Mouse (Mus musculus) spleen, adult 2 months (tissue): Measurements from ENCODE around the gene Acss1.

Experiments
- CTCF ChIP-seq: fragments of 200-500 bp; IDR thresholded peaks from 2 replicates; pipeline ENCODE4 v1.5.1; 2011; ENCODE audit warnings: mild to moderate bottlenecking, inconsistent platforms; ENCODE audit not compliant: insufficient read depth, insufficient read length, insufficient replicate concordance; ENCODE audit errors: extremely low read depth
- POLR2A ChIP-seq: fragments of 200-500 bp; IDR thresholded peaks from 2 replicates; pipeline ENCODE4 v1.6.1; 2011; ENCODE audit warnings: low read depth, low read length, inconsistent platforms

GRCm38 (mm10) chr2:150666723-150667064, 1.6 kb downstream of the Acss1 start:
- TF ChIP-seq CTCF = no peak
- TF ChIP-seq POLR2A = no peak
